Mouse (Mus musculus) Patski (cell line): ENCODE measurements around the gene Col11a2. TPM values are rescaled to one million over a fixed set of nuclear protein-coding genes. Genes with fewer than 3 reads are reported as not detected.

Source experiments
- ATAC-seq: fragments of 100-300 bp; one replicate; pipeline ENCODE4 v1.8.0; 2021
- CTCF ChIA-PET: fragments of 350-600 bp; sonication (Branson Sonifier 250); formaldehyde crosslinking; loops from one replicate; lab custom pipeline; 2022; ENCODE audit warnings: inconsistent platforms; lab: Charles Lee
- POLR2A ChIA-PET: fragments of 350-600 bp; sonication (Branson Sonifier 250); formaldehyde crosslinking; loops from one replicate; lab custom pipeline; 2022; ENCODE audit warnings: antibody characterized with exemption, inconsistent platforms; lab: Charles Lee
- DNase-seq: peaks from one replicate; pipeline ENCODE4 v3.0.0-alpha.2; 2011; ENCODE audit warnings: low read depth, low spot score
- H3K27me3 ChIP-seq: fragments of 371-371 bp; one replicate; pipeline ENCODE4 v1.5.1; 2021
- CTCF ChIP-seq: fragments of 100-300 bp; IDR thresholded peaks from one replicate; pipeline ENCODE4 v1.5.1; 2021
- in situ Hi-C: fragments of 300-500 bp; cut with MboI; formaldehyde crosslinking; loops from 3 replicates; pipeline ENCODE4 v1.11.1; 2018; ENCODE audit warnings: low pct_unique_long_range_greater_than_20kb, mixed read lengths
- polyA plus RNA-seq: library from polyadenylated mRNA; unstranded; gene quantifications from one replicate; pipeline ENCODE4 v1.2.3, GENCODE M21; 2021

Gene Col11a2
- polyA plus RNA-seq, 1 experiment from 2014 or later = 0.60 TPM

DNA sequence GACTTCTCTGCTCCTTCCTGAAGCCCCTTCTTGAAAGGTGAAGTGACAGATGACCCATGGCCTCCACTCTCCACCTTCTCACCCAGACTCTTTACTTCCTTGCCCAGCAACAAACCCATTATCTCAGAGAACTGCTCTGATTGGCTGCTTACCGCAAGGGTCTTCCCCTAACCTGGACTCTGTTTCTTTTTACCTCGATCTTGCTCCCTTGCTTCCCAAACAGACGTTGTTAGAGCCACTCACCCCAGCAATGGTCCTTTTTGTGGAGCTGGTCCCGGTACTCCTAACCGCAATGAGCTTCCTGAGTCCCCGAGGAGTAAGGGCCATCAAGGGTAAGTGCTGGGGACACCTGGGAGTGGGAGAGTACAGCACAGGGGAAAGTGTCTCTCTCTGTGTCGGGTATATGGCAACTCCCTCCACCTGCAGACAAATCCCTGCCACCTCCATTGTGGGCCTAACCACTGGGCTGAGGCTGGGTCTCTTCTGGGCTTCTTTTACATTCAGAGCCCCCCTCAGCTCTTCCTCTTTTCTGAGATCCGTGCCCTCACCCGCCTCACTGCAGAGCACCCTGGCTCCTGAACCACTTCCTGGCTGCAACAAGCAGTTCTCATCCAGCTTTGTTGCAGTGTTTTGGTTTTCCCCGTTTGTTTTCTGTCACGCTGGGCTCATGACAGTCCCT lies 53.1 kb downstream of the Col11a2 start, which contains the start of gene H2-Oa:
TSS of gene H2-Oa (plus strand) at position 144 of the 679 bp plus-strand sequence.
- in situ Hi-C loops = no loop called here
- POLR2A ChIA-PET = no interaction called here

DNA sequence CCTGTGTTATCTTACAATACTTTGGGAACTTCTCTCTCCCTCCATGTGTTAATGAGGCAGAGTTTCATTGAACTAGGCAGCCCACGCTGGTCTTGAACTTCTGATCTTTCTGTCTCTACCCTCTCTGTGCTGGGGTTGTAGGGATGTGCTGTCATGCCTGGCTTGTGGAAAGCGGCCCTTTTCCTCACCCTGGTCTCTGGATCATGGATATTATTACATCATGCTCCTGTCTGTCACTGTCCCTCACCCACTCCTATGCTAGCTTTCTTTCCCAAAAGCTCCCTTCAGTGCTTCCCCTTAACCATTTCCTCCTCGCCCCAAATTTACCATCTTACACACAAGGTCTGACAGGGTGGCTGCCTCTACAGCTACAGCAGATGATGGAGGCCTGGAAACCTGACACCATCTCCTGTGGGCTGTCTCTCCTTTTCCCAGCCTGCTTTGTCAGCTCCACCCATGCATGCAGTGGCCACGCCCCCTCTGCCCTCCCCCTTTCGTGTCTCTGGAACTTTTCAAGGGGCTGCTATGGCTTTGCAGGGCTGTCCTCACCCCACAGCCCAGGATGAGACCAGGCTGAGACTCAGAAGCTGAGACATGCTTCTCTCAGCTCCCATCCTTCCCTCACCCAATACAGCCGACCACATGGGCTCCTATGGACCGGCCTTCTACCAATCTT lies 54.1 kb downstream of the Col11a2 start:
- no peak for ATAC-seq
- in situ Hi-C loops = no loop called here

More for the DNA sequence above, 53.1 kb downstream of the Col11a2 start, which contains the start of gene H2-Oa:
- peaks cover 3% of the 10 kb centered on the region for H3K27me3 ChIP-seq
- CTCF ChIA-PET = interaction anchor here (0.7 to 1.2 kb wide), 3 partner anchors 9 to 15 kb away, joined by 3 to 4 read pairs (median 3); no protein-coding TSS in a partner anchor
- ATAC-seq (no peak), DNase-seq (no peak)
- TF ChIP-seq CTCF = no peak

DNA sequence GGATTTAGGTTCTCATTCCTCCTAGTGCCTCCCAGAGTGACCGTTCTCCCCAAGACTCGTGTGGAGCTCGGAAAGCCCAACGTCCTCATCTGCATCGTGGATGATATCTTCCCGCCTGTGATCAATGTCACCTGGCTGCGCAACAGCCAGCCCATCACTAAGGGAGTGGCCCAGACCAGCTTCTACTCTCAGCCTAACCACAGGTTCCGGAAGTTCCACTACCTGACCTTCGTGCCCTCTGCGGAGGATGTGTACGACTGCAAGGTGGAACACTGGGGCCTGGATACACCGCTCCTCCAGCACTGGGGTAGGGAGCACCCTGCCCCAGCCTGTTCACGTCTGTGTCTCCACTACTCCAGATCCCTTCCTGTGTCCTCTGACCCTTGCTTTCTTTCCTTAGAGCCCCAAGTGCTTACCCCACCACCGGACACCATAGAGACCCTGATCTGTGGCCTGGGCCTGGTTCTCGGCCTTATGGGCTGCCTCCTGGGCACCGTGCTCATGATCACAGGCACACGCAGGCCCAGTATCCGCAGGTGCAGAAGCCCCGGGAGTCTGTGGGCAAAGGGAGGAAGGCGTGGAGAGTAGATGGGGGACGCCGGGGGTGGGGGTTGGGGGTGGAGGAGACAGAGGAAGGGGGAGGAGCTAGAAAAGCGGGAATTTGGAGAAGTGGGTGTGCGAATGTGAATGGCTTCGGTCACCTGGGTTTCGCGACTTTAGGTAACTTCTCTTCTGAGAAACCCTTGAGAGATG lies 55.2 kb downstream of the Col11a2 start:
- CTCF ChIA-PET = interaction anchor here (1.2 kb wide), 1 partner anchor 12 kb away, joined by 3 read pairs; no protein-coding TSS in a partner anchor
- POLR2A ChIA-PET = no interaction called here
- in situ Hi-C loops = no loop called here
- TF ChIP-seq CTCF = no peak
- DNase-seq = no peak
- H3K27me3 ChIP-seq = peaks cover 3% of the 10 kb centered on the region
- ATAC-seq = no peak

More for the DNA sequence above, 54.1 kb downstream of the Col11a2 start:
- peaks cover 3% of the 10 kb centered on the region for H3K27me3 ChIP-seq
- no peak for DNase-seq
- ChIA-PET POLR2A (interaction anchor here (1.0 kb wide), 1 partner anchor 27 kb away, joined by 3 read pairs; no protein-coding TSS in a partner anchor), CTCF (interaction anchor here (0.6 to 1.2 kb wide), 3 partner anchors 8 to 25 kb away, joined by 3 read pairs; no protein-coding TSS in a partner anchor)
- TF ChIP-seq CTCF = no peak

DNA sequence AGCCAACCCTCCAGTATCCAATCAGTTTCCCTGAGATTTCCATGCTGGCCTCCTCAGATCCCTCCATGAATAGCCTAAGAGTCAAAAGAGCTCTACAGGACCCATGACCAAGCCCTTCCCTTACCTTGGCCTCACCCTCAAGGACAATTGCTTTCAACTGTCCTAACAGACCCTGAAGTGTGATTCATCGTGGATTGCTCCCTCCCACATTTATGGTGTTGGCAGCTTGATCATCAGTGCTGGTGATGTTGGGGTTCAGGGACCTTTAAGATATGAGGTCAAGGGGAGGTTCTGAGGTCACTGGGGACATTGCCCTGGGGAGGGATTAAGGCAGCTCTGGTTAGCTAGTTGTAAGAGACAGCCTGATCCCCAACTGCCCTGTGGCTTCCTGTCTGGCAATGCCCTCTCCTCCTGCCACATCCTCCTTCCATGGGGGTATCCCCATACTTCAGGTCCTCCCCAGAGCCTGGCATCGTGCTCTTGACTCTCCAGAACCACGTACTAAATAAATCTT lies 57.3 kb downstream of the Col11a2 start:
- in situ Hi-C loops = no loop called here
- ChIA-PET CTCF (interaction anchor here (0.8 to 0.9 kb wide), 4 partner anchors 9 to 39 kb away, joined by 3 read pairs; no protein-coding TSS in a partner anchor), POLR2A (interaction anchor here (0.5 kb wide), 1 partner anchor 12 kb away, joined by 3 read pairs; no protein-coding TSS in a partner anchor)
- no peak for DNase-seq
- no peak for TF ChIP-seq CTCF
- no peaks in the 10 kb centered on the region for H3K27me3 ChIP-seq
- no peak for ATAC-seq

DNA sequence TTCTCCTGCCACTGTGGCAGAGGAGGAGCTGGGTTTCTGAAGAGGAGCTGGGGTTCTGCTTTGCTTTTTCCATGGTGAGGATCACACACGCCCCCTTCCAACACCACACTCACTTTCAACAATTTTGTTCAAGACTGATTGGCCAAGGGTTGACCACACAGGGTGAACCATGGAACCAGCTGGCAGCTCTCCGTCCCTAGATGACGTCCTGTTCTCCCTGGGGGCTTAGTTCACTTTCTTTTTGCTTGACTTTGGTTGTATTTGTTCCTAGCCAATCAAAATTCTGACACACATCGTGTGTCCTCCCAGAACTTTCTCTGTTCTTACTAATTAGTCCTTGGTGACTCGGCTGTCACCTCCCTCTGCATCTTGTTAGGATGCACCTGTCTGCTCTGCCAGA lies 58.0 kb downstream of the Col11a2 start:
- DNase-seq (no peak), ATAC-seq (no peak)
- POLR2A ChIA-PET = no interaction called here
- no peak for TF ChIP-seq CTCF
- CTCF ChIA-PET = interaction anchor here (0.8 to 0.9 kb wide), 2 partner anchors 8 to 22 kb away, joined by 3 to 4 read pairs; no protein-coding TSS in a partner anchor
- H3K27me3 ChIP-seq = no peaks in the 10 kb centered on the region
- in situ Hi-C loops = no loop called here

DNA sequence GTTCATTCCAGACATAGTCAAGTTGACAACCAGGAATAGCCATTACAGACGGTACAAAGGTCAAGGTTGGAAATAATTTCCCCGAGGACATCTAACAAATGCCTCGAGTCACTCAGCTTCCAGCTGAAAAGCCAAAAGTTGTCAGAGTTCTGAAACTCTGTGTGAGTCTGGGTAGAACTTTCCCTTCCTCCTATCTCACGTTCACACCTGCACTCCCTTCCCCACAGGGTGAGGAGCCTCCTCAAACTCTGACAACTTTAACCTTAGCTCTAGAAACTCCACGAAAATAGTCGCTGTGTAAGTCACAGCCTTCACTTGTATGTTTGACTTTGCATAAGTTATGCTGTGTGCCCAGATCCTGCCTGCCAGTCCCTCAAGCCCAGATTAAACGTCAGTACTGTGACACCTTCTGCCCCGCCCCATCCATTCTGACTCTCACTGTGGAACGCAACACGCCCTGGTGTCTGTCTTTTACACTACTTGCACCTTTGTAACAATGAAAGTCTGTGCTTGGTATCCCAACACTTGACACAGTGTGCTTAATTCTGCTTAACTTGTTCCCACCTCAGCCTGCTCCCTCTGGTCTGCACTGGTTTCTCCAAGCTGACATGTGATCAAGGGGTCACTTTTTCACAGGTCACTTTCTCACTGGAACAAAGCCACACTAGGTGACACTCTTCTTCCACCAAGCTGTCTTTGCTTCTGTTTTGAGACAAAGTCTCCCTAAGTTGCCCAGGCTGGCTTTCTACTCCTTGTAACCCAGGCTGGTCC lies 59.7 kb downstream of the Col11a2 start:
- ChIA-PET POLR2A (no interaction called here), CTCF (interaction anchor here (0.8 to 1.2 kb wide), 2 partner anchors 15 to 71 kb away, joined by 3 to 5 read pairs; no protein-coding TSS in a partner anchor)
- no peaks in the 10 kb centered on the region for H3K27me3 ChIP-seq
- TF ChIP-seq CTCF = no peak
- in situ Hi-C loops = no loop called here
- DNase-seq (no peak), ATAC-seq (no peak)

DNA sequence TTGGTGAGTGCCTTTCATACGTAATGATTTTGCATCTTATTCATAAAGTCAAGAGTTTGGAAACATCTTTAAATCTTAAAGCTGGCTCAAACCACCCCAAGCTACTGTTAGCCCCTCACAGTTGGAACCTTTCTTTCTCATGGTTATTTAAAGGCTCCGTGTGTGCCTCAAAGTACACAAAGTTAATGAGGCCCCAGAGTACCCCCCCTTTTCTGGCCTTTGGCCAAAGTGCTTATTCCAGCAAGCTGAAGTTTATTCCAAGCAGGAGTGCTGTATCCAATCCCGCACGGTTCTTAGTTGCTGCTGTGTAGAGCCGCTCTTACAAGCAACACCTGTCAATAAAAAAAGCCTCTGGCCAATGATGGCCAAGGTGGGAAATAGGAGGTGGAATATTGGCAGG lies 60.3 kb downstream of the Col11a2 start:
- CTCF ChIA-PET = interaction anchor here (1.2 kb wide), 1 partner anchor 71 kb away, joined by 5 read pairs; no protein-coding TSS in a partner anchor
- POLR2A ChIA-PET = no interaction called here
- no peak for TF ChIP-seq CTCF
- in situ Hi-C loops = no loop called here
- DNase-seq (no peak), ATAC-seq (no peak)
- no peaks in the 10 kb centered on the region for H3K27me3 ChIP-seq

DNA sequence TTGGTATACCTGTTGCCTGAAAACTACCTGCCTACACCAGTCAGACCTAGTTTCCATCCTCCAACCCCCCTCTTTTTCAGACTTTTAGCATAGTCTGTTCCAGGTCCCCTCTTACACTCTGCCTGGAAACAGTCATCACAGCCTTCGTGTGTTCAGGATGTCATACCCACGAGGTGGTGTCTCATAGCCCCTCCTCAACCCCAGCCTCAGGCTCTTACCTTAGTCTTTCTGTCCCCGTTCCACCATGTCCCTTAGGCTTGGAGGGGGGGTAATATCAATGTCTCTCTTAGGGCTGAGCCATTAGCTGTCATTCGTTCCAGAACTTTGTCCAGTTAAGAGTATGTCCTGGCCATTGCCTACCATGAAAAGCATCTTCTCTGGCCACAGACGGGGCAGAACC lies 61.9 kb downstream of the Col11a2 start:
- in situ Hi-C loops = loop anchor here (5.0 to 25.0 kb wide), 2 partner anchors 66 to 1811 kb away; partner anchors contain the start of genes Atat1, Mrps18b and Ppp1r10
- no peak for TF ChIP-seq CTCF
- H3K27me3 ChIP-seq = no peaks in the 10 kb centered on the region
- ATAC-seq (no peak), DNase-seq (no peak)
- POLR2A ChIA-PET = interaction anchor here (0.8 to 1.5 kb wide), 2 partner anchors 11 to 67 kb away, joined by 3 read pairs; no protein-coding TSS in a partner anchor
- CTCF ChIA-PET = interaction anchor here (0.8 to 3.0 kb wide), 18 partner anchors 9 to 137 kb away, joined by 3 to 16 read pairs (median 4); partner anchors contain the start of gene H2-Ob

DNA sequence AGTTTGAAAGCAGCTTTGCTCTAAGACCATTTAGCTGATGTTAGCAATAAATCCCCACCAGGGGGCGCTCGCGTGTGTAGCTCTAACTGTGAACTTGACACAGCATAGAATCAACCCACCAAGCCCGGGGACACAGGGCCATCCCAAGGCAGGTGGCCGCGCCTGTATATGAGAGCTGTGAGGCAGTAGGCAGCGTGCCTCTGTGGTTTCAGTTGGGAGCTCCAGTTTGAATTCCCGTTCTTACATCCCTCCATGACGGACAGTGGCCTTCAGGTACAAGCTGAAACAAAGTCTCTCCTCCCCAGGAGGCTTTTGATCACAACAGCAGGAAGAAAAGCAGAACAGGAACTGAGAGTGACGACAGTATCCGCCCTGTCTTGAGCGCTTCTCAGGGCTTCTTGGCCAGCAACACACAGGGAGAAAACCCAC lies 62.4 kb downstream of the Col11a2 start:
- ATAC-seq = peak; percentile 69
- no peaks in the 10 kb centered on the region for H3K27me3 ChIP-seq
- POLR2A ChIA-PET = interaction anchor here (0.8 to 1.5 kb wide), 2 partner anchors 10 to 66 kb away, joined by 3 read pairs; no protein-coding TSS in a partner anchor
- TF ChIP-seq CTCF = peak; percentile 93
- in situ Hi-C loops = loop anchor here (5.0 to 25.0 kb wide), 2 partner anchors 66 to 1811 kb away; partner anchors contain the start of genes Atat1, Mrps18b and Ppp1r10
- CTCF ChIA-PET = interaction anchor here (0.8 to 3.0 kb wide), 18 partner anchors 8 to 137 kb away, joined by 3 to 16 read pairs (median 4); partner anchors contain the start of gene H2-Ob
- DNase-seq = no peak
